Mouse (Mus musculus): ENCODE data around the gene Urb1.

DNA sequence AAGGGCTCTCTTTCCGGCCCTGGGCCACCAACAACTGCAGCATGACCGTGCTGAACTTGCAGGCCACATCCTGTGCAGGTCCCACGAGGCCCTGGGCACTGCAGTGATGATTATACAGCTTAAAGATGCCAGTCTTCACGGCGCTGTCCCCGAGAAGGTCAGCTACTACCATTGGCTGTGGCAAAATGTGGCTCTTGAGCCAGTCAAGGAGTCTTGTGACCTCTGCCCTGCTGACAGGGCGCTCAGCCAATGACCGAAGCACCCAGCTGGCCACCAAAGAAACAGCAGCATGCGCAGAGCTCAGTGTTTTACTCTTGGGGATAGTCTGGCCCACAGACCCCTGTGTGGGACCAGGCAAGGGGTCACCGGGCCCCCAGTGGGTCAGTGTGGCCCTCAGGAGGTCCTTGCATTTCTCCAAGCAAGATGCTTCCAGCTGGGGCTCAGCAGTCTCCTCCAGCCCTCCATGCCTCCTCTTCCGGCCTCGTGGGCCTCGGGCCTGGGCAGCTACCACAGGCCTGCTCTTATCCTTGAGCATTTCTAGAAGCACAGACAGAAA, 56.7 kb downstream of the Urb1 start:
- no peak for TF ChIP-seq CTCF (conservative IDR thresholded peaks at IDR 0.05; ENCODE audit: insufficient read depth, insufficient read length, low read depth, low read length)
- TF ChIP-seq POLR2A (IDR thresholded peaks at IDR 0.05; ENCODE audit: low read depth, low read length), result no peak

Data from kidney, adult 2 months (tissue).